Mouse (Mus musculus) ovary, postnatal 14 days (tissue): Measurements from ENCODE around the gene Trip6.

ENCODE experiments used
- DNase-seq: peaks from one replicate; pipeline ENCODE4 v3.0.0; 2022; ENCODE audit warnings: low spot score

Trip6 gene

GRCm38 (mm10) chr5:137338663-137339289 is 24.6 kb upstream of the Trip6 start:
- DNase-seq: no peak

- peak; percentile 78 for DNase-seq
Observed at GRCm38 (mm10) chr5:137338256-137338655, 24.1 kb upstream of the Trip6 start.

GRCm38 (mm10) chr5:137337190-137337589 is 23.0 kb upstream of the Trip6 start:
- DNase-seq: no peak

GRCm38 (mm10) chr5:137335066-137335465 is 20.9 kb upstream of the Trip6 start:
- DNase-seq: no peak

GRCm38 (mm10) chr5:137334317-137334716 is 20.1 kb upstream of the Trip6 start:
- no peak for DNase-seq

- peak; percentile 96 for DNase-seq
Observed at GRCm38 (mm10) chr5:137333512-137334174, 19.4 kb upstream of the Trip6 start, which contains the start of gene Slc12a9. Gene Slc12a9 (minus strand): TSS chr5:137333597.

- no peak for DNase-seq
Observed at GRCm38 (mm10) chr5:137332857-137333511, 18.8 kb upstream of the Trip6 start.

GRCm38 (mm10) chr5:137330910-137331309 is 16.7 kb upstream of the Trip6 start:
- no peak for DNase-seq

GRCm38 (mm10) chr5:137320996-137321395 is 6.8 kb upstream of the Trip6 start:
- no peak for DNase-seq

GRCm38 (mm10) chr5:137318570-137318969 is 4.4 kb upstream of the Trip6 start:
- no peak for DNase-seq

- no peak for DNase-seq
Observed at GRCm38 (mm10) chr5:137317361-137317760, 3.2 kb upstream of the Trip6 start.

GRCm38 (mm10) chr5:137315084-137315903 is 1.1 kb upstream of the Trip6 start:
- DNase-seq: no peak

GRCm38 (mm10) chr5:137313466-137314192 is 575 bp downstream of the Trip6 start:
- no peak for DNase-seq

- no peak for DNase-seq
Observed at GRCm38 (mm10) chr5:137308356-137308755, 5.8 kb downstream of the Trip6 start.

GRCm38 (mm10) chr5:137307071-137307912 is 6.9 kb downstream of the Trip6 start, which contains the start of gene Srrt:
Gene Srrt (minus strand): TSS chr5:137307674.
- peak; percentile 83 for DNase-seq

- DNase-seq: no peak
Observed at GRCm38 (mm10) chr5:137306439-137307005, 7.7 kb downstream of the Trip6 start.

GRCm38 (mm10) chr5:137305822-137306221 is 8.4 kb downstream of the Trip6 start:
- DNase-seq: no peak

- no peak for DNase-seq
Observed at GRCm38 (mm10) chr5:137304816-137305215, 9.4 kb downstream of the Trip6 start.

GRCm38 (mm10) chr5:137304165-137304564 is 10.0 kb downstream of the Trip6 start:
- no peak for DNase-seq

GRCm38 (mm10) chr5:137303609-137304008 is 10.6 kb downstream of the Trip6 start:
- no peak for DNase-seq
